Mouse (Mus musculus) liver, adult 2 months (tissue): Measurements from ENCODE around the gene Olfr561. TPM values are rescaled to one million over a fixed set of nuclear protein-coding genes. Genes with fewer than 3 reads are reported as not detected.

Experiments used
- DNase-seq: peaks from one replicate; pipeline ENCODE4 v3.0.0-alpha.2; 2011; ENCODE audit warnings: low read depth, low spot score; ENCODE audit errors: extremely low read depth
- H3K27ac ChIP-seq: fragments of 200-500 bp; replicated peaks from 2 replicates; pipeline ENCODE4 v1.5.1; 2012; ENCODE audit warnings: low read depth, mild to moderate bottlenecking, control low read depth, inconsistent platforms, low read length; ENCODE audit not compliant: insufficient read depth
- H3K27me3 ChIP-seq: fragments of 200-500 bp; 2 replicates; pipeline ENCODE4 v1.6.1; 2012; ENCODE audit warnings: mild to moderate bottlenecking, moderate library complexity, low read length, inconsistent platforms; ENCODE audit not compliant: control insufficient read depth, insufficient read depth
- H3K36me3 ChIP-seq: fragments of 200-500 bp; 2 replicates; pipeline ENCODE4 v1.6.1; 2012; ENCODE audit warnings: low read length, inconsistent platforms; ENCODE audit not compliant: control insufficient read depth, insufficient read depth
- H3K4me1 ChIP-seq: fragments of 200-500 bp; 2 replicates; pipeline ENCODE4 v1.6.1; 2011; ENCODE audit warnings: low read length; ENCODE audit not compliant: control insufficient read depth, insufficient read depth
- H3K4me3 ChIP-seq: fragments of 200-500 bp; 2 replicates; pipeline ENCODE4 v1.5.1; 2011; ENCODE audit warnings: low read depth, mild to moderate bottlenecking, control low read depth, low read length, moderate library complexity; ENCODE audit not compliant: insufficient read depth
- H3K79me2 ChIP-seq: fragments of 200-500 bp; 2 replicates; pipeline ENCODE4 v1.6.1; 2012; ENCODE audit warnings: inconsistent platforms, mild to moderate bottlenecking, low read length, moderate library complexity; ENCODE audit not compliant: control insufficient read depth, insufficient read depth
- H3K9ac ChIP-seq: fragments of 200-500 bp; 2 replicates; pipeline ENCODE4 v1.6.1; 2012; ENCODE audit warnings: low read depth, mild to moderate bottlenecking, control low read depth, inconsistent platforms, low read length
- CTCF ChIP-seq: fragments of 200-500 bp; IDR thresholded peaks from 2 replicates; pipeline ENCODE4 v1.5.1; 2011; ENCODE audit warnings: low read depth, low read length, control low read depth
- POLR2A ChIP-seq: fragments of 200-500 bp; IDR thresholded peaks from 2 replicates; pipeline ENCODE4 v1.6.1; 2011; ENCODE audit warnings: low read length, control low read depth; ENCODE audit not compliant: insufficient read depth; ENCODE audit errors: extremely low read depth
- WGBS: fragments of 180-500 bp; shearing (Covaris S2); methylation state at CpG from one replicate; pipeline ENCODE4 v1.1.7; 2018; 5-methylcytosine and 5-hydroxymethylcytosine counted together
- polyA plus RNA-seq: library from polyadenylated mRNA; depleted of rRNA; stranded (reverse); fragments of >200 nt; gene quantifications from 2 replicates; pipeline ENCODE4 v1.2.3, GENCODE M21; 2012; rRNA removed
- total RNA-seq: library from RNA; depleted of rRNA; stranded (reverse); fragments of >200 nt; gene quantifications from 2 replicates; pipeline ENCODE4 v1.2.3, GENCODE M21; 2014; rRNA removed

Olfr561 gene
- total RNA-seq, result not detected in 2 replicates
- polyA plus RNA-seq, result not detected in 2 replicates

GRCm38 (mm10) chr7:102770921-102771320 is at the start of gene Olfr561:
Olfr561 (plus strand) TSS chr7:102771221.
- H3K27ac ChIP-seq, result no peak within 1 kb of the TSS
- H3K79me2 ChIP-seq, result no peaks in the 10 kb centered on the region
- H3K9ac ChIP-seq, result no peak within 1 kb of the TSS
- H3K4me3 ChIP-seq, result no peak within 1 kb of the TSS
- H3K27me3 ChIP-seq, result no peaks in the 10 kb centered on the region
- H3K36me3 ChIP-seq, result no peaks in the 10 kb centered on the region
- no peaks in the 10 kb centered on the region for H3K4me1 ChIP-seq
- TF ChIP-seq CTCF (no peak), POLR2A (no peak)
- DNase-seq, result peak; percentile 5
- 77% methylated on average over 2 of the region's 2 CpGs for WGBS

DNA sequence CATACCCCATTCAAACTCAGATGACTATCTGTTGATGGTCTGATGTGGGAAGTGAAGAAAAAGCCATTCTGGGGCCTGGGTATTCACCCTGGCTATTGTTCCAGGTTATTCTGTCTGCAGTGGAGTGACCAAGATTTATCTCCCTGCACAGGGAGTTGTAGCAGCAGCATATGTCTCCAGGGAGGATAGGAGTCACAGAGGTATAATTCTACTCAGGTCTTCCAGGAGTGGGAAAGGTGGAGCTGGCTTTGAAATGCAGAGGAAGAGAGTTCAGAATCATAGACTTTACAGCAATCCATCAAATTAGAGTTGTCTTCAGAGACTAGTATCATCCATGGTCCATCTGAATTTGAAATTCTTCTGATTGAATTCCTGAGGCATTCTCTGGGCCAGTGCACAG is 43.6 kb upstream of the Olfr561 start, which contains the start of gene Olfr559:
Gene Olfr559 (minus strand): TSS at position 101 of the 400 bp plus-strand sequence.
- no peak for DNase-seq
- Histone ChIP-seq H3K27ac (no peak within 1 kb of the TSS), H3K4me1 (no peaks in the 10 kb centered on the region)

DNA sequence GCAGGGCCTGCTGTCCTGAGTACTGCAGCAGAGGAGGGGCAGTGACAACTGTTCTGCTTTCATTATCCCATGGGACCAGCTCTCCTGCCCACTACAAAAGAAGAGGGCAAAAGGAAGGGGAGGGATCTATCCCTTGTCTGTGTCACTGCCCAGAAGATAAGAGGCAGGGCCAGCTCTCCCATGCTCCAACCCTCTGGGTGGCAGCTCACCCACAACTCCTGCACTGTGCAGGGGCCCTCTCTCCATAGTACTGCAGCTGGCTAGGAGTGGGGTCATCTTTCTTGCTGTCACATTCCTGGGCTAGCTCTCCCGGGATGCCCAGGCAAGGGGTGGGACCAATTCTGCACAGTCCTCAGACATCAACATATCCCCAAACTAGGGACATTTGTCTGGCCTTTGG is 37.2 kb upstream of the Olfr561 start:
- TF ChIP-seq POLR2A, result no peak
- no peak for TF ChIP-seq CTCF
- H3K4me1 ChIP-seq, result no peaks in the 10 kb centered on the region
- no peaks in the 10 kb centered on the region for H3K27me3 ChIP-seq
- DNase-seq, result no peak
- 68% methylated on average over 1 of the region's 1 CpGs for WGBS
- H3K27ac ChIP-seq, result no peak overlapping the region
- H3K79me2 ChIP-seq, result no peaks in the 10 kb centered on the region
- H3K36me3 ChIP-seq, result no peaks in the 10 kb centered on the region
- no peak overlapping the region for H3K4me3 ChIP-seq
- no peak overlapping the region for H3K9ac ChIP-seq

More for the DNA sequence above, 43.6 kb upstream of the Olfr561 start, which contains the start of gene Olfr559:
- no peaks in the 10 kb centered on the region for H3K27me3 ChIP-seq
- H3K36me3 ChIP-seq, result no peaks in the 10 kb centered on the region
- no peak within 1 kb of the TSS for H3K4me3 ChIP-seq
- TF ChIP-seq CTCF, result no peak
- TF ChIP-seq POLR2A, result no peak
- H3K79me2 ChIP-seq, result no peaks in the 10 kb centered on the region
- H3K9ac ChIP-seq, result no peak within 1 kb of the TSS

DNA sequence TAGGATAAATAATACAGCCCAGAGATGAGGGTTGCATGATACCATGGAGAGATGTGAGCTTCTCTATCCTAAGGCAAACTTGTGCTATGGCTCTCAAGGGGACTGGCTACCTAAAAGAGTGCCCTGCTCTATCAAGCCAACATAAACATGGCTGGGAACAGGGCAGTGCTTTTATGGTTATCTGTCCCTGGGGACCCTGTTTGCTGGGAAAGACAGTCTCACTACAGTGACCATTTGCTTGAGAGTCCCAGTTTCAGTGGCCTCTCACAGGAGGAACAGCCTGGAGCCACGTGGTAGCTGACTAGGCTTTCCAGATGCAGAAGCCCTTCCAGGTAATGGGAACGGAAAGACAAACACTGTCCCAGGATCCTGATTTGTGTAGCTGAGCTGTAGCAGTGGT is 33.3 kb upstream of the Olfr561 start:
- no peak overlapping the region for H3K9ac ChIP-seq
- H3K4me1 ChIP-seq, result no peaks in the 10 kb centered on the region
- H3K4me3 ChIP-seq, result no peak overlapping the region
- TF ChIP-seq CTCF, result no peak
- TF ChIP-seq POLR2A, result no peak
- H3K27ac ChIP-seq, result no peak overlapping the region
- H3K79me2 ChIP-seq, result no peaks in the 10 kb centered on the region
- 49% methylated on average over 2 of the region's 2 CpGs for WGBS
- DNase-seq, result no peak
- no peaks in the 10 kb centered on the region for H3K27me3 ChIP-seq
- no peaks in the 10 kb centered on the region for H3K36me3 ChIP-seq

GRCm38 (mm10) chr7:102752086-102752485 is 18.9 kb upstream of the Olfr561 start:
- no peak for DNase-seq
- H3K9ac ChIP-seq, result no peak overlapping the region
- H3K4me3 ChIP-seq, result no peak overlapping the region
- H3K79me2 ChIP-seq, result no peaks in the 10 kb centered on the region
- H3K27ac ChIP-seq, result no peak overlapping the region
- no peaks in the 10 kb centered on the region for H3K36me3 ChIP-seq
- no peaks in the 10 kb centered on the region for H3K27me3 ChIP-seq
- TF ChIP-seq POLR2A (no peak), CTCF (no peak)
- 6% methylated on average over 1 of the region's 1 CpGs for WGBS
- no peaks in the 10 kb centered on the region for H3K4me1 ChIP-seq

GRCm38 (mm10) chr7:102759266-102759665 is 11.8 kb upstream of the Olfr561 start, which contains the start of the genes Olfr560 and Olfr78:
Olfr560 (minus strand) TSS chr7:102759366.
Olfr78 (minus strand) TSS chr7:102759471.
- DNase-seq, result no peak
- Histone ChIP-seq H3K4me3 (no peak within 1 kb of the TSS), H3K79me2 (no peaks in the 10 kb centered on the region), H3K27ac (no peak within 1 kb of the TSS), H3K9ac (no peak within 1 kb of the TSS), H3K4me1 (no peaks in the 10 kb centered on the region), H3K27me3 (no peaks in the 10 kb centered on the region), H3K36me3 (no peaks in the 10 kb centered on the region)
- TF ChIP-seq CTCF (no peak), POLR2A (no peak)
- WGBS, result 84% methylated on average over 4 of the region's 4 CpGs
